Mouse (Mus musculus) cerebellum, postnatal 25 days (tissue): ENCODE results near the gene Hivep2.

Experiments
- DNase-seq, 2 experiments: peaks; one replicate each; pipeline ENCODE4 v3.0.0; 2021; ENCODE audit warnings: mixed read lengths in 2 of 2

Hivep2 gene

GRCm38 (mm10) chr10:13965974-13966829 is at the start of gene Hivep2:
Gene Hivep2, plus strand, starts transcription at chr10:13966075.
- peak; percentile 76 to 82 for DNase-seq

- DNase-seq, result peak; percentile 68 to 76
These were observed 49.1 kb upstream of the Hivep2 start for GRCm38 (mm10) chr10:13916645-13917342.

- DNase-seq, result peak in 1 of 2 experiments; percentile 29
These were observed 44.1 kb upstream of the Hivep2 start for GRCm38 (mm10) chr10:13921641-13922385.

DNA sequence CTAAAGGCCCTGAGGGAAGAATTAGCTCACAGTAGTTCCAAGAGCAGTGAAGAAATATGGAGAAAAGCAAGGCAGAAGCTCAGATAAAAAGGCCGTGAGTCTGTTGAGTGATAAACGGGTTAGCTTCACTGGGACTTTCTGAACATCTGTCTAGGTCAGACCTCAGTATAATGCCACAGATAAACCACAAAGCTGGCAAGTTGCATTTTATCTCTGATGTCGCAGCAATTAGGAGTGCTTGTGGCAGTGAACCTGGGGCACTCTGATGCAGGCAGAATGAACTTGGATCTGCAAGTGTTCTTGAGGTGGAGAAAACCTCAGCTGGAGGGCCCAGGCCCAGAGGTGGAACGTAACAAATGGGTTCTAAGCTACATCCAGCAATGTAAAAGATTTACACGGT is 36.6 kb upstream of the Hivep2 start:
- no peak for DNase-seq

DNA sequence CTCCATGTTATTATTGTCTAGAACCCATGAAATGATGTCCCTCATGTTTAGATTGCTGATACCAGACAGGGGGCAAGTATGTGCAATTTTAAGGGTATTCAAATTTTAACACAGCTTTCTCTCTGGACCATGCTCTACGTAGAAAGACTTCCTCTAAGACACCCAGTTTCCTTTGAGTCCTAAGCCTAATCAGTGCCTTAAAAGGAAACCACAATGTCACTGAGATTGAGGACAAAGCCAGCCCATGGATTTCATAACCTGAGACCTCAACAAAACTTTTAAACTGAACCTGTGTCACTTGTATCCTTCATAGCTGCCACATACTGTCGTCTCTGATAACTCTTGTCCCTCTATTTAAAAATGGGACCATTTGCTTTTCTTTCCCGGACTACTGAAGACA is 33.7 kb upstream of the Hivep2 start:
- no peak for DNase-seq

- DNase-seq, result no peak
These were observed 32.6 kb upstream of the Hivep2 start for GRCm38 (mm10) chr10:13933320-13933719.

GRCm38 (mm10) chr10:13935646-13936045 is 30.2 kb upstream of the Hivep2 start:
- DNase-seq, result no peak

DNA sequence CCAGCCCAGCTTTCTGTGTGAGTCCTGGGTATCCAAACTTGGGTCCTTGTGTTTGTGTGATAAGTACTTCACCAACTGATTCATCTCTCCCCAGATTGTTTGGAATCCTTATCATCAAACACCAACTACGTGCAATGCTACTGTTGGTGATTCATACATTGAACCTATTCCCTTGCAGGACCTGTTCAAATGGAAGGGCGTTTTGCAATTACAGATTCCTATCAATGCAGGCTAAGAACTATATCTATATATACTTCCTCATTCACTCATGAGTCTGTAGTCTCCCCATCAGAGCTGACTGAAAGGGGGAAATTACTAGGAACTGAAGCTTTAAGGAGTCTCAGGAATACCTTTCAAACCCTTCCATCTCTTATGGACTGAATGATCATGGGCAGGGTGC is 24.5 kb upstream of the Hivep2 start:
- DNase-seq, result no peak

GRCm38 (mm10) chr10:13943706-13944105 is 22.2 kb upstream of the Hivep2 start:
- no peak for DNase-seq

GRCm38 (mm10) chr10:13946498-13946897 is 19.4 kb upstream of the Hivep2 start:
- no peak for DNase-seq

- DNase-seq, result no peak
These were observed 2.9 kb upstream of the Hivep2 start for GRCm38 (mm10) chr10:13962965-13963364.

- no peak for DNase-seq
These were observed 1.9 kb upstream of the Hivep2 start for GRCm38 (mm10) chr10:13963908-13964500.

- peak; percentile 84 for DNase-seq
These were observed 1.2 kb upstream of the Hivep2 start for GRCm38 (mm10) chr10:13964501-13965281.

DNA sequence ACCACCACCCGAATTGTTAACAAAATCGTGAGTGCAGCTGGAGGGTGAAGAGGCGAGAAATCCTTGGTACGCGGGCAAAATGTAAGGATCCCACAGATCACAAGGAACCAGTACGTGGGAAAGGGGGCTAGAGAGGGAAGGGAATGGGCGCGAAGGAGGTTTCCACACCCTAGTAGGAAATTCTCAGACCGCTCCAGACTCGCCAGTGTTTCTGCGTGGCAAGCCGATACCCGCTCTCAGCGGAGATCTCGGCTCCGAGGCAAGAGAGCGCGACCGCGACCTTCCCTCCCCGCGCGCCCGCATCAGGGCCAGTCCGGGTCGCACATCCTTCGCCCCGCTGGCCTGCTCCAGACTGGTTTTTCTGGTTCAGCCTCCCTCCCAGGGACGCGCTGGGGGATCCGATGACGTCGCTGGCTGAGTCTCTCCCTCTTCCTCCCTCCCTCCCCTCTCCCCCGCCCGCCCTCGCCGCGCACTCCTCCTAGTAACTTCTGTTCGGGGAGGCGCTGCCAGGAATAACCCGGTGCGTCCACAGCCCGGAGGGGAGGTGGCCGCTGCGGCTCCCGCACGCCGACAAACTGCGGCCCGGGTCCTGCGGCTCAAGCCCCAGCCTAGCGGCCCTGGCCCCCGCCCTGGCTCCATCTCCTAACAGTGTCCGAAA is 430 bp upstream of the Hivep2 start:
- DNase-seq, result peak; percentile 93 to 95

- DNase-seq, result peak; percentile 76 to 84
These were observed 1.1 kb downstream of the Hivep2 start for GRCm38 (mm10) chr10:13966830-13967450.

DNA sequence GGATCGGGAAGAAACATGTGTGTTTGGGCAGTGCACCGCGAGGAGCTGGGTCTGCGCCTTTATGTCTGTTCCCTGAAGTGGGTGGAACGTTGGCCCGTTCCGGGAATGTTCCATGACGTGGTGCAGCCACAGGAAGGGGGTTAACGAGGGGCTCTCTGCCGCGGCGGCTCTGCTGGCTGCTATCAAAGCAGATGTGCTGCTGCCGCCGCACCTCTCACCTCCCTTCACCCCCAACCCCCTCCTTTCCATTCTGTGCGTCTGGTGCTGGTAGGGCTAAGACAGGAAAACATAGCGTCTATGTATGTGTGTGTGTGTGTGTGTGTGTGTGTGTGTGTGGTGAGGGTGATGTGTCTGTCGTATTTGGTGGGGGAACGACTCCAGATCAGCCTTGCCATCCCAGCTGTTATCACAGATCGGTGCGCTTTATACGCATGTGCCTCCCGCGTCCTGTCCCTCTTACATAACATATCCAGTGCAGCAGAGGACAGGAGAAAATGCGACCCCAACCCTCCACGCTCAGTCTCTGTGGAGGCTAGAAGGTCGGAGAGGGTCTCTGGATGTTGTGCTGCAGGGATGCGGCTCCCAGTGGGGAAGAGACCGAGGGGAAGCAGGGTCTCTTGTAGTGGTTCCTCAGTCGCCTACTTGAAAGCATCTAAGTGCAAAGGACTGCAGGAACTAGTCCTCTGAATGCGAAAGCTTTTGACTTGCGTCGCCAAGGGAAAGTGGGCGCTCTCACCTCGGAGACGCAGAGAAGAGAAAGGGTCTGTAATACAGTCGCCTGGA is 1.8 kb downstream of the Hivep2 start:
- peak; percentile 75 to 82 for DNase-seq

DNA sequence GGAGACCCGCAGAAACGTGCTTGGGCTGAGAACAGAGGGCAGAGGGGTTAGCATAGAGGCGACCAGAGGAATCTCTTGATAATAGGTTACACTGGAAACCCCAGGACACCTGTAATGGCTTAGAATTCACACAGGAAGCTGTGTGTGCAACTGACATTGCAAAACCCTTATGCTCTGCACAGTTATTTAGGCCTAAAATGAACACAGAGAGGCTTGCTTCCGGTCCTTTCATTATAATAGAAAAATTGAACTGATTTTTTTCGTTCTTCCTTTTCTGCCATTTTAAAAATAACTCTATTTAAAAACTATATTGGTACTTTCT is 2.3 kb downstream of the Hivep2 start:
- DNase-seq, result no peak

- DNase-seq, result peak in 1 of 2 experiments; percentile 65
These were observed 3.1 kb downstream of the Hivep2 start for GRCm38 (mm10) chr10:13968989-13969388.

DNA sequence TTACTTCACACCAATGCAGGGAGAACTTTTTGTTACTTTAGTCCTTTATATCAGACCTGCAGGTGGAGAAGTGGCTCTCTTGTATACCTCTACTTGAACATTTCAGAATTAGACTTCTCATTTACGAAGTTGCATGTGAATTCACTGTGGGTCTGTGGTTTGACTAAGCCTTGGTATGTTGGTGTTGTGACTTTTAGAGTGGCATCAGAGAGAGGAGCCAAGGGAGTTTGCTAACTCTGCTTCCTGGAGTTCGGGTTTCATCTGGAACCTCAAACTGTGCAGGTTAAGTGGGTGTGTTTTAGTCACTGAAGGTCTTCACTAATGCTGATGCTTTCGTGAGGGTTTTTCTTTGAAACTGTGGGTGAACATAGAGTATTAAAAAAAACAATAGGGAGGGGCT is 4.4 kb downstream of the Hivep2 start:
- DNase-seq, result no peak

- peak in 1 of 2 experiments; percentile 27 for DNase-seq
These were observed 5.4 kb downstream of the Hivep2 start for GRCm38 (mm10) chr10:13971268-13971667.
